Mouse (Mus musculus) hindbrain, embryonic 16.5 days (tissue): ENCODE data around the gene Scn10a. TPM values are rescaled to one million over a fixed set of nuclear protein-coding genes. Genes with fewer than 3 reads are reported as not detected.

Source experiments
- ATAC-seq: fragments of 200-750 bp; cut with Nextera tagmentation; 2 replicates; pipeline ENCODE4 v1.8.0; 2017; ENCODE audit warnings: moderate TSS enrichment, moderate library complexity
- H3K27ac ChIP-seq: fragments of 300-500 bp; sonication (generic); 2 replicates; pipeline ENCODE4 v1.5.1; 2014; ENCODE audit warnings: low read depth, mild to moderate bottlenecking, control low read depth, low read length, moderate library complexity
- H3K27me3 ChIP-seq: fragments of 300-500 bp; sonication (generic); replicated peaks from 2 replicates; pipeline ENCODE4 v1.6.1; 2014; ENCODE audit warnings: low read length; ENCODE audit not compliant: control insufficient read depth, insufficient read depth
- H3K36me3 ChIP-seq: fragments of 300-500 bp; sonication (generic); 2 replicates; pipeline ENCODE4 v1.6.1; 2014; ENCODE audit warnings: mild to moderate bottlenecking, low read length, moderate library complexity, mixed read lengths; ENCODE audit not compliant: control insufficient read depth, insufficient read depth
- H3K4me1 ChIP-seq: fragments of 300-500 bp; sonication (generic); 2 replicates; pipeline ENCODE4 v1.6.1; 2014; ENCODE audit warnings: low read depth, low read length; ENCODE audit not compliant: control insufficient read depth, insufficient read depth
- H3K4me2 ChIP-seq: fragments of 300-500 bp; sonication (generic); 2 replicates; pipeline ENCODE4 v1.6.1; 2014; ENCODE audit warnings: mild to moderate bottlenecking, low read length, control low read depth, moderate library complexity
- H3K4me3 ChIP-seq: fragments of 300-500 bp; sonication (generic); 2 replicates; pipeline ENCODE4 v1.5.1; 2014; ENCODE audit warnings: mild to moderate bottlenecking, low read length, control low read depth, moderate library complexity
- H3K9ac ChIP-seq: fragments of 300-500 bp; sonication (generic); 2 replicates; pipeline ENCODE4 v1.6.1; 2014; ENCODE audit warnings: low read depth, mild to moderate bottlenecking, control low read depth, low read length, moderate library complexity
- H3K9me3 ChIP-seq: fragments of 300-500 bp; sonication (generic); 2 replicates; pipeline ENCODE4 v1.6.1; 2014; ENCODE audit warnings: mild to moderate bottlenecking, low read length, moderate library complexity; ENCODE audit not compliant: control insufficient read depth
- WGBS: fragments of 180-500 bp; shearing (Covaris S2); extraction: QIAGEN DNeasy Blood & Tissue Kit; methylation state at CpG from one replicate; pipeline ENCODE4 v1.1.7; 2014; 5-methylcytosine and 5-hydroxymethylcytosine counted together
- polyA plus RNA-seq: library from polyadenylated mRNA; unstranded; fragments of >200 nt; fragmentation: Nextera tagmentation; extraction: Ambion mirVana; gene quantifications from 2 replicates; pipeline ENCODE4 v1.2.1, GENCODE M21; 2015

The Scn10a gene
- polyA plus RNA-seq, 1 experiment from 2014 or later = 0.53 TPM

- H3K27me3 ChIP-seq = peaks cover 22% of the 10 kb centered on the region
- peaks cover 8% of the 10 kb centered on the region for H3K4me1 ChIP-seq
- H3K9me3 ChIP-seq = no peaks in the 10 kb centered on the region
- no peak overlapping the region for H3K9ac ChIP-seq
- no peak overlapping the region for H3K4me3 ChIP-seq
- H3K36me3 ChIP-seq = no peaks in the 10 kb centered on the region
- no peak overlapping the region for H3K27ac ChIP-seq
- H3K4me2 ChIP-seq = no peak overlapping the region
- 36% methylated on average over 8 of the region's 8 CpGs for WGBS
- no peak for ATAC-seq
These were observed 157.4 kb downstream of the Scn10a start for GRCm38 (mm10) chr9:119561746-119562145.

GRCm38 (mm10) chr9:119559537-119560276, 159.4 kb downstream of the Scn10a start:
- ATAC-seq = no peak
- peaks cover 8% of the 10 kb centered on the region for H3K27me3 ChIP-seq
- no peak overlapping the region for H3K4me3 ChIP-seq

More at GRCm38 (mm10) chr9:119559537-119560276, 159.4 kb downstream of the Scn10a start:
- no peak overlapping the region for H3K9ac ChIP-seq
- WGBS = 76% methylated on average over 16 of the region's 16 CpGs
- no peaks in the 10 kb centered on the region for H3K36me3 ChIP-seq
- no peaks in the 10 kb centered on the region for H3K9me3 ChIP-seq
- no peak overlapping the region for H3K4me2 ChIP-seq
- H3K27ac ChIP-seq = no peak overlapping the region
- H3K4me1 ChIP-seq = peaks cover 8% of the 10 kb centered on the region

Other genes starting within 250 kb of the Scn10a start
- 0.24 and 0.36 TPM in 2 replicates for gene Scn5a, start 140.3 kb downstream of the Scn10a start, polyA plus RNA-seq
- 0.35 and 0.46 TPM in 2 replicates for gene Scn11a, start 106.1 kb upstream of the Scn10a start, polyA plus RNA-seq
- 59.2 and 64.6 TPM in 2 replicates for gene Wdr48, start 175.6 kb upstream of the Scn10a start, polyA plus RNA-seq
- gene Gorasp1, start 218.2 kb upstream of the Scn10a start, polyA plus RNA-seq = 33.1 and 36.0 TPM in 2 replicates
- gene Ttc21a, start 218.3 kb upstream of the Scn10a start, polyA plus RNA-seq = 1.1 and 1.4 TPM in 2 replicates